Comparison of ENCODE assay signal across 11 mouse cellular contexts in the genomic region with DNA sequence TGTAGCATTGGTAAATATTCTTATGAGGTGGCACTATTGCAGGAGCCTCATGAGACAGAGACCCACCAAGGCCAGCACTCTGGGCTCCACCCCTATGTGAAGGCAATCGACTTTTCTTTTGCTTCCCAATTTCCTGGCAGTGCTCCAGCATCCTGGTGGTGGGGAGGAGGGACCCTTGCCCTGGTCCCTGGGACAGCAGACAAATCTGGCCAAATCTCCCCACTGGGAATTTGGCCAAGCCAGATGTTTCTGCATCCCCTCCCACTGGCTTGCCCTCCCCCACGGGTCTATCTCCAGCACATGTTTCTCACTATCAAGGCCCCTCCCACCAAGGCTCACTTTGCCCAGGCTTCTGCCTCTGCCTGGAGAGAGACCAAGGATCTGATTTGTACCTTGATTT. TPM values are rescaled to one million over a fixed set of nuclear protein-coding genes. Genes with fewer than 3 reads are reported as not detected.
DNase-seq lines count a peak whose midpoint lies in the region; ATAC-seq and TF ChIP-seq lines count a peak whose summit lies in the region.
"Had no signal": no experiment of that assay in that cellular context is flagged by ENCODE, and none has a peak within 500 bp of the region (broad histone marks: within the 10 kb centered on the region; RNA-seq: fewer than 3 reads in every experiment).

No protein-coding gene starts in this region.

- TF ChIP-seq EP300 in CH12.LX (IDR thresholded peaks at IDR 0.05; ENCODE audit: low read length): no peak

- no peaks in the 10 kb centered on the region for H3K27me3 ChIP-seq in kidney, postnatal 0 days (ENCODE audit: insufficient read depth, low read length)
- H3K27me3 ChIP-seq in kidney, adult 2 months (replicated peaks; ENCODE audit: control insufficient read depth, insufficient read depth, low read length): no peaks in the 10 kb centered on the region
- no peaks in the 10 kb centered on the region for H3K27me3 ChIP-seq in CH12.LX (replicated peaks)
- H3K27me3 ChIP-seq in limb, embryonic 13.5 days: no peaks in the 10 kb centered on the region
- H3K27me3 ChIP-seq: midbrain, embryonic 12.5 days had no signal

- 32% methylated on average over 2 of the region's 2 CpGs for WGBS in kidney, postnatal 0 days
- WGBS in kidney, adult 2 months: 10% methylated on average over 2 of the region's 2 CpGs
- 7% methylated on average over 2 of the region's 2 CpGs for WGBS in limb, embryonic 13.5 days

- H3K4me3 ChIP-seq in kidney, postnatal 0 days (replicated peaks; ENCODE audit: low read depth, low read length): no peak overlapping the region
- H3K4me3 ChIP-seq in kidney, adult 2 months (ENCODE audit: insufficient read depth, low read depth, low read length): no peak overlapping the region
- no peak overlapping the region for H3K4me3 ChIP-seq in CH12.LX (replicated peaks in 1 of 3; ENCODE audit: low read depth in 2 of 3, low read length in 2 of 3, poor library complexity in 1 of 3)
- no peak overlapping the region for H3K4me3 ChIP-seq in limb, embryonic 13.5 days
- H3K4me3 ChIP-seq: heart, adult 2 months; midbrain, embryonic 12.5 days had no signal

- no peaks in the 10 kb centered on the region for H3K79me2 ChIP-seq in CH12.LX (replicated peaks; ENCODE audit: control insufficient read depth, extremely low read depth, insufficient read depth, poor library complexity, severe bottlenecking)

- H3K4me1 ChIP-seq in kidney, postnatal 0 days (replicated peaks; ENCODE audit: insufficient read depth, low read length): no peaks in the 10 kb centered on the region
- H3K4me1 ChIP-seq in kidney, adult 2 months (ENCODE audit: control insufficient read depth, insufficient read depth, low read length): no peaks in the 10 kb centered on the region
- peaks cover 5 to 26% of the 10 kb centered on the region in 2 experiments; a peak in 3 of 4 replicates for H3K4me1 ChIP-seq in CH12.LX (ENCODE audit: control insufficient read depth in 1 of 2, insufficient read depth in 2 of 2)
- H3K4me1 ChIP-seq in limb, embryonic 13.5 days: peaks cover 8% of the 10 kb centered on the region
- H3K4me1 ChIP-seq: midbrain, embryonic 12.5 days had no signal

- TF ChIP-seq RAD21 in CH12.LX (IDR thresholded peaks at IDR 0.05; ENCODE audit: low read depth, low read length): no peak

- H3K27ac ChIP-seq in kidney, postnatal 0 days: no peak overlapping the region
- H3K27ac ChIP-seq in kidney, adult 2 months (ENCODE audit: insufficient read depth, low read depth, low read length): no peak overlapping the region
- peak overlapping the region; percentile 56; the same call in 1 of the 2 replicates for H3K27ac ChIP-seq in CH12.LX (ENCODE audit: insufficient read depth, low read depth)
- H3K27ac ChIP-seq in limb, embryonic 13.5 days: no peak overlapping the region
- H3K27ac ChIP-seq: heart, adult 2 months; midbrain, embryonic 12.5 days had no signal

- dilution Hi-C loops in CH12.LX (cut with MboI; ENCODE audit: extremely low pct_ligation_motif_present, extremely low pct_unique_long_range_greater_than_20kb, low sequenced_read_pairs): no loop called here

- in situ Hi-C loops in CH12.LX (cut with MboI; ENCODE audit: low pct_ligation_motif_present, low pct_unique_long_range_greater_than_20kb, low sequenced_read_pairs): loop anchor here (25.0 kb wide), 1 partner anchor 640 kb away; no protein-coding TSS in a partner anchor

- no peak overlapping the region for H3K9ac ChIP-seq in kidney, postnatal 0 days (ENCODE audit: low read depth, low read length)
- no peak overlapping the region for H3K9ac ChIP-seq in CH12.LX (ENCODE audit: insufficient read depth, low read depth)
- H3K9ac ChIP-seq in limb, embryonic 13.5 days: no peak overlapping the region
- H3K9ac ChIP-seq: midbrain, embryonic 12.5 days had no signal

- TF ChIP-seq CTCF in kidney, postnatal 0 days (IDR thresholded peaks at IDR 0.05; ENCODE audit: low read depth): no peak
- no peak for TF ChIP-seq CTCF in kidney, adult 2 months (conservative IDR thresholded peaks at IDR 0.05; ENCODE audit: insufficient read depth, insufficient read length, low read depth, low read length)
- TF ChIP-seq CTCF in CH12.LX (conservative IDR thresholded peaks at IDR 0.05 in 1 of 2, IDR thresholded peaks at IDR 0.05 in 1 of 2; ENCODE audit: low read depth in 2 of 2, low read length in 2 of 2): no peak

- no peaks in the 10 kb centered on the region for H3K9me3 ChIP-seq in kidney, postnatal 0 days (replicated peaks; ENCODE audit: low read length)
- H3K9me3 ChIP-seq in CH12.LX (replicated peaks; ENCODE audit: low read length): no peaks in the 10 kb centered on the region
- no peaks in the 10 kb centered on the region for H3K9me3 ChIP-seq in limb, embryonic 13.5 days
- H3K9me3 ChIP-seq: midbrain, embryonic 12.5 days had no signal

- DNase-seq in adrenal gland, postnatal 14 days: peak; percentile 22
- DNase-seq in adrenal gland, postnatal 36 days: no peak
- peak; percentile 11 for DNase-seq in kidney, postnatal 0 days (ENCODE audit: low spot score)
- DNase-seq in kidney, adult 2 months: no peak
- peak; percentile 12 for DNase-seq in CH12.LX (ENCODE audit: extremely low read depth)
- no peak for DNase-seq in left cerebral cortex, adult 9 months (ENCODE audit: low spot score in 2 of 2)
- DNase-seq: kidney, adult 11 months had no signal

- H3K36me3 ChIP-seq in kidney, postnatal 0 days (ENCODE audit: insufficient read depth, low read length): no peaks in the 10 kb centered on the region
- H3K36me3 ChIP-seq in kidney, adult 2 months (ENCODE audit: control insufficient read depth, insufficient read depth, low read length): no peaks in the 10 kb centered on the region
- H3K36me3 ChIP-seq in CH12.LX (replicated peaks in 1 of 2; ENCODE audit: control insufficient read depth in 1 of 2, insufficient read depth in 1 of 2, low read length in 1 of 2): no peaks in the 10 kb centered on the region
- H3K36me3 ChIP-seq in limb, embryonic 13.5 days: no peaks in the 10 kb centered on the region
- H3K36me3 ChIP-seq: midbrain, embryonic 12.5 days had no signal

- TF ChIP-seq POLR2A in kidney, adult 2 months (IDR thresholded peaks at IDR 0.05; ENCODE audit: low read depth, low read length): no peak
- no peak for TF ChIP-seq POLR2A in CH12.LX (IDR thresholded peaks at IDR 0.05; ENCODE audit: low read depth, low read length)

- H3K4me2 ChIP-seq in kidney, postnatal 0 days (ENCODE audit: low read length): no peak overlapping the region
- H3K4me2 ChIP-seq in CH12.LX (ENCODE audit: insufficient read depth, low read depth, poor library complexity, severe bottlenecking): peak overlapping the region; percentile 49
- no peak overlapping the region for H3K4me2 ChIP-seq in limb, embryonic 13.5 days (replicated peaks)
- H3K4me2 ChIP-seq: midbrain, embryonic 12.5 days had no signal

- no peak for ATAC-seq in kidney, postnatal 0 days (replicated peaks; ENCODE audit: low FRiP score, low read depth)
- ATAC-seq in limb, embryonic 13.5 days (ENCODE audit: low FRiP score, low read depth): peak; percentile 57; the same call in 1 of the 2 replicates
- ATAC-seq in erythroblast, adult 5-6 weeks (replicated peaks; ENCODE audit: low FRiP score, poor library complexity, severe bottlenecking): no peak

TF ChIP-seq in CH12.LX, 34 proteins besides CTCF, POLR2A, EP300 and RAD21:
- TF ChIP-seq MXI1 (IDR thresholded peaks at IDR 0.05; ENCODE audit: low read depth, low read length): peak; percentile 41; the same call in 1 of the 2 replicates
- TF ChIP-seq E2F4 (IDR thresholded peaks at IDR 0.05; ENCODE audit: insufficient replicate concordance, low read depth, low read length): no peak
- TF ChIP-seq RCOR1 (conservative IDR thresholded peaks at IDR 0.05; ENCODE audit: low read depth, low read length): no peak

RNA-seq across cellular contexts. Expression of gene Papln, which starts 10.9 kb away (rescaled TPM):
- 8.5 and 9.1 TPM in 2 replicates for total RNA-seq in adrenal gland, postnatal 14 days (2021)
- 1 to 10 TPM; 2.5 to 2.7 TPM for total RNA-seq in adrenal gland, postnatal 36 days (2021)
- 3.6 and 3.7 TPM in 2 replicates for polyA plus RNA-seq in kidney, postnatal 0 days (2015; fragmentation: Nextera tagmentation; extraction: Ambion mirVana)
- 2.4 and 3.0 TPM in 2 replicates for polyA plus RNA-seq in kidney, adult 2 months (2012; rRNA removed)
- total RNA-seq in CH12.LX (2012; rRNA removed) (0.17 and 0.51 TPM in 2 replicates), CH12.LX (2014; rRNA removed) (not detected in 2 replicates)
- polyA plus RNA-seq in CH12.LX (2012; ENCODE audit: insufficient read length, low read depth): 0.07 and 0.09 TPM in 2 replicates
- polyA plus RNA-seq in limb, embryonic 13.5 days (2015; fragmentation: Nextera tagmentation; extraction: Ambion mirVana): 0.86 and 1.3 TPM in 2 replicates
- total RNA-seq in erythroblast, adult 5-6 weeks (2015; ENCODE audit: low replicate concordance): not detected in 2 replicates
- not detected in 2 replicates for total RNA-seq in erythroblast, adult 5-6 weeks (2017; ENCODE audit: low replicate concordance)

Comparison
In these comparisons a context has a peak if more than half of its experiments do, and no peak if none do; other contexts are left out.
1. DNase-seq: peak in adrenal gland, postnatal 14 days (single experiment), kidney, postnatal 0 days (single experiment) and CH12.LX (single experiment); none in adrenal gland, postnatal 36 days (0 of 2), kidney, adult 2 months (single experiment) and left cerebral cortex, adult 9 months (0 of 2).